ENCODE assay signal across 9 mouse cellular contexts in the genomic region with DNA sequence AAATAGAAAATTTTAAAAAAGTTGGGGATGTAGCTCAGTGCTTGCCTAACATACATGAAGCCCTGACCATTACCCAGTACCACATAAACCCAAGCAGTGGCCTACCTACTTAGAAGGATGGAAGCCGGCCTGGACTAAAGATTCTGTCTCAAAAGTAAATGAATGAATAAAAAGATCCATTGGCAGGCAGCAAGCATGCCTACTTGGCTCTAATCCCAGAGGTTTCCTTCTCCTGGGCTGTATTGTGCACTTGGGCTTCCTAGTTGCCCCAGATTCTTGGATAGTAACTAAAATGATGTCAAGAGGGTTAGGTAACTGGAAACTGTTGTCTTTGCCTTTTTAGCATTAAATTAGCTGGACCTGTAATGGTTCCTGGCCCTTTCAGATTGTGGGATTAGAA. TPM values are rescaled to one million over a fixed set of nuclear protein-coding genes. Genes with fewer than 3 reads are reported as not detected.
DNase-seq lines count a peak whose midpoint lies in the region; ATAC-seq and TF ChIP-seq lines count a peak whose summit lies in the region.
"Had no signal": no experiment of that assay in that cellular context is flagged by ENCODE, and none has a peak within 500 bp of the region (broad histone marks: within the 10 kb centered on the region; RNA-seq: fewer than 3 reads in every experiment).

No protein-coding gene starts in this region.

- no peaks in the 10 kb centered on the region for H3K27me3 ChIP-seq in intestine, embryonic 14.5 days (replicated peaks; ENCODE audit: control insufficient read depth, insufficient read depth, low read length)
- no peaks in the 10 kb centered on the region for H3K27me3 ChIP-seq in midbrain, embryonic 14.5 days (ENCODE audit: control insufficient read depth, insufficient read depth, low read length)

- peaks cover 14% of the 10 kb centered on the region for H3K4me1 ChIP-seq in intestine, embryonic 14.5 days (replicated peaks; ENCODE audit: control insufficient read depth, insufficient read depth, low read length)
- peaks cover 23% of the 10 kb centered on the region for H3K4me1 ChIP-seq in midbrain, embryonic 14.5 days (ENCODE audit: control insufficient read depth, insufficient read depth, low read length)

- peak overlapping the region; percentile 79; the same call in 1 of the 2 replicates for H3K27ac ChIP-seq in layer of hippocampus, adult 2 months
- no peak overlapping the region for H3K27ac ChIP-seq in intestine, embryonic 14.5 days (ENCODE audit: low read depth)
- H3K27ac ChIP-seq in midbrain, embryonic 14.5 days (replicated peaks; ENCODE audit: low read depth, low read length), result no peak overlapping the region

- H3K4me2 ChIP-seq in intestine, embryonic 14.5 days (ENCODE audit: low read length), result peak overlapping the region; percentile 91
- H3K4me2 ChIP-seq in midbrain, embryonic 14.5 days (ENCODE audit: low read length), result peak overlapping the region; percentile 97

- peaks cover 3% of the 10 kb centered on the region for H3K36me3 ChIP-seq in intestine, embryonic 14.5 days (ENCODE audit: control insufficient read depth, insufficient read depth, low read length)
- no peaks in the 10 kb centered on the region for H3K36me3 ChIP-seq in midbrain, embryonic 14.5 days (ENCODE audit: control insufficient read depth, insufficient read depth, low read length)

- H3K9ac ChIP-seq in intestine, embryonic 14.5 days (ENCODE audit: low read length), result peak overlapping the region; percentile 74
- peak overlapping the region; percentile 85 for H3K9ac ChIP-seq in midbrain, embryonic 14.5 days (replicated peaks; ENCODE audit: low read length)

- peak overlapping the region; percentile 77 for H3K4me3 ChIP-seq in layer of hippocampus, adult 2 months
- H3K4me3 ChIP-seq in intestine, embryonic 14.5 days (ENCODE audit: low read depth, low read length), result peak overlapping the region; percentile 96
- peak overlapping the region; percentile 83 for H3K4me3 ChIP-seq in midbrain, embryonic 14.5 days (replicated peaks; ENCODE audit: low read depth, low read length)

- DNase-seq in layer of hippocampus, adult 2 months (ENCODE audit: low spot score in 2 of 2), result peak in 1 of 2 experiments; percentile 38
- DNase-seq in layer of hippocampus, adult 8-10 months (ENCODE audit: low spot score in 2 of 2), result no peak
- peak; percentile 82 for DNase-seq in brain, embryonic 14.5 days (ENCODE audit: low read depth)
- DNase-seq in intestine, embryonic 14.5 days (ENCODE audit: low spot score), result no peak
- peak; percentile 55 for DNase-seq in midbrain, embryonic 14.5 days
- DNase-seq in right cerebral cortex, adult 18-20 months, result no peak
- no peak for DNase-seq in ovary, adult 18-20 months (ENCODE audit: low spot score)
- no peak for DNase-seq in natural killer cell, adult 2 months (ENCODE audit: low spot score in 2 of 2)

- no peak for ATAC-seq in intestine, embryonic 14.5 days (replicated peaks; ENCODE audit: low FRiP score, low TSS enrichment, low read depth)
- ATAC-seq in midbrain, embryonic 14.5 days (ENCODE audit: low FRiP score, low TSS enrichment), result no peak

- no peak for TF ChIP-seq CTCF in layer of hippocampus, adult 2 months (conservative IDR thresholded peaks at IDR 0.05)
- no peak for TF ChIP-seq CTCF in brain, embryonic 14.5 days (IDR thresholded peaks at IDR 0.05; ENCODE audit: borderline replicate concordance, extremely low read depth, insufficient read depth, insufficient read length)

- H3K9me3 ChIP-seq in intestine, embryonic 14.5 days (ENCODE audit: control insufficient read depth, low read length), result no peaks in the 10 kb centered on the region
- no peaks in the 10 kb centered on the region for H3K9me3 ChIP-seq in midbrain, embryonic 14.5 days (ENCODE audit: control insufficient read depth, low read length)

- TF ChIP-seq POLR2A in brain, embryonic 14.5 days (IDR thresholded peaks at IDR 0.05; ENCODE audit: borderline replicate concordance, extremely low read depth, insufficient read depth, insufficient read length, poor library complexity, severe bottlenecking), result no peak

- 3% methylated on average over 1 of the region's 1 CpGs for WGBS in intestine, embryonic 14.5 days
- 0% methylated on average over 1 of the region's 1 CpGs for WGBS in midbrain, embryonic 14.5 days

RNA-seq across cellular contexts. Expression of a gene that starts 1.6 kb away (rescaled TPM):
- 10 to 100 TPM; 33.1 to 38.1 TPM for total RNA-seq in layer of hippocampus, adult 2 months (2021)
- total RNA-seq in layer of hippocampus, adult 8-10 months (2022), result 10 to 100 TPM; 33.3 to 47.2 (median 35.7) TPM
- polyA plus RNA-seq in brain, embryonic 14.5 days (2012; rRNA removed), result 33.6 TPM in 2 replicates
- 5.4 and 6.2 TPM in 2 replicates for polyA plus RNA-seq in intestine, embryonic 14.5 days (2014; fragmentation: Nextera tagmentation; extraction: Ambion mirVana)
- polyA plus RNA-seq in midbrain, embryonic 14.5 days (2014; fragmentation: Nextera tagmentation; extraction: Ambion mirVana), result 6.5 and 7.6 TPM in 2 replicates

RNA-seq across cellular contexts. Expression of a gene that starts 23.4 kb away (rescaled TPM):
- total RNA-seq in layer of hippocampus, adult 2 months (2021), result 10 to 100 TPM in 1 of 2 experiments, 1 to 10 TPM in 1; 6.8 to 10.3 TPM
- 1 to 10 TPM; 3.7 to 7.7 (median 5.0) TPM for total RNA-seq in layer of hippocampus, adult 8-10 months (2022)
- 18.1 and 19.8 TPM in 2 replicates for polyA plus RNA-seq in brain, embryonic 14.5 days (2012; rRNA removed)
- polyA plus RNA-seq in intestine, embryonic 14.5 days (2014; fragmentation: Nextera tagmentation; extraction: Ambion mirVana), result 11.6 and 14.8 TPM in 2 replicates
- polyA plus RNA-seq in midbrain, embryonic 14.5 days (2014; fragmentation: Nextera tagmentation; extraction: Ambion mirVana), result 10.4 and 10.5 TPM in 2 replicates

RNA-seq across cellular contexts. Expression of a gene that starts 25.9 kb away (rescaled TPM):
- total RNA-seq in layer of hippocampus, adult 2 months (2021), result not detected
- under 1 TPM in 1 of 4 experiments, not detected in 3; 0.38 TPM for total RNA-seq in layer of hippocampus, adult 8-10 months (2022)
- polyA plus RNA-seq in brain, embryonic 14.5 days (2012; rRNA removed), result 0.07 and 0.08 TPM in 2 replicates
- 0.99 TPM in 1 of 2 replicates, not detected in the other for polyA plus RNA-seq in intestine, embryonic 14.5 days (2014; fragmentation: Nextera tagmentation; extraction: Ambion mirVana)
- polyA plus RNA-seq in midbrain, embryonic 14.5 days (2014; fragmentation: Nextera tagmentation; extraction: Ambion mirVana), result not detected in 2 replicates
- total RNA-seq: left cerebral cortex, postnatal 14 days had no signal

RNA-seq across cellular contexts. Expression of a gene that starts 33.9 kb away (rescaled TPM):
- 10 to 100 TPM; 13.4 to 13.7 TPM for total RNA-seq in layer of hippocampus, adult 2 months (2021)
- 10 to 100 TPM; 10.3 to 18.2 (median 13.2) TPM for total RNA-seq in layer of hippocampus, adult 8-10 months (2022)
- 20.7 and 24.1 TPM in 2 replicates for polyA plus RNA-seq in brain, embryonic 14.5 days (2012; rRNA removed)
- polyA plus RNA-seq in intestine, embryonic 14.5 days (2014; fragmentation: Nextera tagmentation; extraction: Ambion mirVana), result 25.7 and 28.6 TPM in 2 replicates
- 22.3 and 28.5 TPM in 2 replicates for polyA plus RNA-seq in midbrain, embryonic 14.5 days (2014; fragmentation: Nextera tagmentation; extraction: Ambion mirVana)

RNA-seq across cellular contexts. Expression of a gene that starts 41.9 kb away (rescaled TPM):
- 10 to 100 TPM; 16.9 to 17.2 TPM for total RNA-seq in layer of hippocampus, adult 2 months (2021)
- total RNA-seq in layer of hippocampus, adult 8-10 months (2022), result 10 to 100 TPM; 14.8 to 17.9 (median 16.2) TPM
- 4.5 and 5.4 TPM in 2 replicates for polyA plus RNA-seq in brain, embryonic 14.5 days (2012; rRNA removed)
- polyA plus RNA-seq in intestine, embryonic 14.5 days (2014; fragmentation: Nextera tagmentation; extraction: Ambion mirVana), result 27.7 and 30.2 TPM in 2 replicates
- 9.5 and 11.9 TPM in 2 replicates for polyA plus RNA-seq in midbrain, embryonic 14.5 days (2014; fragmentation: Nextera tagmentation; extraction: Ambion mirVana)

Comparison
In these comparisons a context has a peak if more than half of its experiments do, and no peak if none do; other contexts are left out.
1. DNase-seq: peak in brain, embryonic 14.5 days (single experiment) and midbrain, embryonic 14.5 days (single experiment); none in layer of hippocampus, adult 8-10 months (0 of 2), intestine, embryonic 14.5 days (single experiment), right cerebral cortex, adult 18-20 months (single experiment), ovary, adult 18-20 months (single experiment) and natural killer cell, adult 2 months (0 of 2).
2. Peak in every context shown above with its lines, with median percentiles within 50 percentile points of each other: H3K4me3 ChIP-seq.